Mouse (Mus musculus) lung, embryonic 14.5 days (tissue): Measurements from ENCODE around the gene Mcur1. TPM values are rescaled to one million over a fixed set of nuclear protein-coding genes. Genes with fewer than 3 reads are reported as not detected.

Source experiments
- ATAC-seq: fragments of 200-750 bp; cut with Nextera tagmentation; 2 replicates; pipeline ENCODE4 v1.8.0; 2017; ENCODE audit warnings: mild to moderate bottlenecking, moderate TSS enrichment, moderate library complexity; ENCODE audit not compliant: insufficient read depth
- DNase-seq: peaks from one replicate; pipeline ENCODE4 v3.0.0-alpha.2; 2015
- H3K27ac ChIP-seq: fragments of 300-500 bp; sonication (generic); 2 replicates; pipeline ENCODE4 v1.5.1; 2014; ENCODE audit warnings: low read depth, mild to moderate bottlenecking, moderate library complexity
- H3K27me3 ChIP-seq: fragments of 300-500 bp; sonication (generic); 2 replicates; pipeline ENCODE4 v1.6.1; 2014; ENCODE audit warnings: low read length, control low read depth; ENCODE audit not compliant: insufficient read depth
- H3K36me3 ChIP-seq: fragments of 300-500 bp; sonication (generic); 2 replicates; pipeline ENCODE4 v1.6.1; 2014; ENCODE audit warnings: control low read depth; ENCODE audit not compliant: insufficient read depth
- H3K4me1 ChIP-seq: fragments of 300-500 bp; sonication (generic); 2 replicates; pipeline ENCODE4 v1.6.1; 2014; ENCODE audit warnings: antibody characterized with exemption, control low read depth; ENCODE audit not compliant: insufficient read depth
- H3K4me2 ChIP-seq: fragments of 300-500 bp; sonication (generic); 2 replicates; pipeline ENCODE4 v1.6.1; 2014; ENCODE audit warnings: mild to moderate bottlenecking
- H3K4me3 ChIP-seq: fragments of 300-500 bp; sonication (generic); 2 replicates; pipeline ENCODE4 v1.5.1; 2014; ENCODE audit warnings: low read depth, low read length
- H3K9ac ChIP-seq: fragments of 300-500 bp; sonication (generic); 2 replicates; pipeline ENCODE4 v1.6.1; 2014
- H3K9me3 ChIP-seq: fragments of 300-500 bp; sonication (generic); 2 replicates; pipeline ENCODE4 v1.6.1; 2016; ENCODE audit warnings: low read depth, low read length, control low read depth
- CTCF ChIP-seq: IDR thresholded peaks from 2 replicates; pipeline ENCODE4 v1.5.1; 2016; ENCODE audit warnings: antibody characterized with exemption, low read depth
- WGBS: fragments of 180-500 bp; shearing (Covaris S2); extraction: QIAGEN DNeasy Blood & Tissue Kit; methylation state at CpG from one replicate; pipeline ENCODE4 v1.1.7; 2014; 5-methylcytosine and 5-hydroxymethylcytosine counted together
- polyA plus RNA-seq: library from polyadenylated mRNA; unstranded; fragments of >200 nt; fragmentation: Nextera tagmentation; extraction: Ambion mirVana; gene quantifications from 2 replicates; pipeline ENCODE4 v1.2.1, GENCODE M21; 2014

The Mcur1 gene
- polyA plus RNA-seq, 1 experiment from 2014 or later, result 17.3 TPM

GRCm38 (mm10) chr13:43540205-43540815 is 19.7 kb downstream of the Mcur1 start:
- 88% methylated on average over 14 of the region's 14 CpGs for WGBS
- H3K4me2 ChIP-seq, result no peak overlapping the region
- no peak overlapping the region for H3K9ac ChIP-seq
- no peak for DNase-seq
- no peaks in the 10 kb centered on the region for H3K4me1 ChIP-seq
- no peak for TF ChIP-seq CTCF
- ATAC-seq, result no peak
- no peaks in the 10 kb centered on the region for H3K9me3 ChIP-seq
- no peak overlapping the region for H3K27ac ChIP-seq
- H3K27me3 ChIP-seq, result no peaks in the 10 kb centered on the region
- peaks cover 21% of the 10 kb centered on the region for H3K36me3 ChIP-seq
- H3K4me3 ChIP-seq, result no peak overlapping the region

GRCm38 (mm10) chr13:43539409-43539808 is 20.6 kb downstream of the Mcur1 start:
- peak; percentile 51 for DNase-seq
- H3K27me3 ChIP-seq, result no peaks in the 10 kb centered on the region
- no peaks in the 10 kb centered on the region for H3K9me3 ChIP-seq
- no peak overlapping the region for H3K9ac ChIP-seq
- H3K4me3 ChIP-seq, result no peak overlapping the region
- no peak overlapping the region for H3K4me2 ChIP-seq
- ATAC-seq, result no peak
- no peaks in the 10 kb centered on the region for H3K4me1 ChIP-seq
- WGBS, result 82% methylated on average over 3 of the region's 3 CpGs
- TF ChIP-seq CTCF, result no peak
- peaks cover 13% of the 10 kb centered on the region for H3K36me3 ChIP-seq
- no peak overlapping the region for H3K27ac ChIP-seq

GRCm38 (mm10) chr13:43537854-43538253 is 22.1 kb downstream of the Mcur1 start:
- H3K27me3 ChIP-seq, result no peaks in the 10 kb centered on the region
- H3K27ac ChIP-seq, result no peak overlapping the region
- WGBS, result 58% methylated on average over 6 of the region's 6 CpGs
- ATAC-seq, result no peak
- no peak for TF ChIP-seq CTCF
- H3K9ac ChIP-seq, result no peak overlapping the region
- H3K4me3 ChIP-seq, result no peak overlapping the region
- H3K9me3 ChIP-seq, result no peaks in the 10 kb centered on the region
- no peak overlapping the region for H3K4me2 ChIP-seq
- H3K36me3 ChIP-seq, result peaks cover 6% of the 10 kb centered on the region; the same call in 1 of the 2 replicates
- no peak for DNase-seq
- H3K4me1 ChIP-seq, result no peaks in the 10 kb centered on the region

GRCm38 (mm10) chr13:43534015-43534414 is 26.0 kb downstream of the Mcur1 start:
- no peaks in the 10 kb centered on the region for H3K27me3 ChIP-seq
- no peaks in the 10 kb centered on the region for H3K36me3 ChIP-seq
- H3K4me3 ChIP-seq, result no peak overlapping the region
- no peak for TF ChIP-seq CTCF
- DNase-seq (no peak), ATAC-seq (no peak)
- WGBS, result 70% methylated on average over 4 of the region's 4 CpGs
- H3K4me1 ChIP-seq, result peaks cover 12% of the 10 kb centered on the region
- H3K27ac ChIP-seq, result no peak overlapping the region
- no peak overlapping the region for H3K9ac ChIP-seq
- no peaks in the 10 kb centered on the region for H3K9me3 ChIP-seq
- H3K4me2 ChIP-seq, result no peak overlapping the region

- Histone ChIP-seq H3K27ac (peak overlapping the region; percentile 21), H3K4me2 (peak overlapping the region; percentile 41), H3K9me3 (no peaks in the 10 kb centered on the region), H3K27me3 (no peaks in the 10 kb centered on the region), H3K4me1 (peaks cover 12% of the 10 kb centered on the region), H3K9ac (no peak overlapping the region), H3K36me3 (no peaks in the 10 kb centered on the region), H3K4me3 (no peak overlapping the region)
- DNase-seq (peak; percentile 83), ATAC-seq (peak; percentile 81)
- WGBS, result 13% methylated on average over 13 of the region's 13 CpGs
- peak; percentile 23; the same call in 1 of the 2 replicates for TF ChIP-seq CTCF
These were observed 28.9 kb downstream of the Mcur1 start for GRCm38 (mm10) chr13:43530832-43531693.

- Histone ChIP-seq H3K27ac (no peak overlapping the region), H3K4me1 (peaks cover 19% of the 10 kb centered on the region), H3K36me3 (no peaks in the 10 kb centered on the region), H3K4me3 (no peak overlapping the region), H3K9me3 (no peaks in the 10 kb centered on the region), H3K27me3 (no peaks in the 10 kb centered on the region), H3K4me2 (no peak overlapping the region), H3K9ac (no peak overlapping the region)
- no peak for TF ChIP-seq CTCF
- no peak for ATAC-seq
- no peak for DNase-seq
- 44% methylated on average over 14 of the region's 14 CpGs for WGBS
These were observed 29.7 kb downstream of the Mcur1 start for GRCm38 (mm10) chr13:43530129-43530831.

GRCm38 (mm10) chr13:43526289-43526688 is 33.7 kb downstream of the Mcur1 start:
- H3K27me3 ChIP-seq, result no peaks in the 10 kb centered on the region
- no peak overlapping the region for H3K27ac ChIP-seq
- 62% methylated on average over 5 of the region's 5 CpGs for WGBS
- no peaks in the 10 kb centered on the region for H3K36me3 ChIP-seq
- peaks cover 22% of the 10 kb centered on the region for H3K4me1 ChIP-seq
- no peak overlapping the region for H3K9ac ChIP-seq
- no peak for DNase-seq
- no peak overlapping the region for H3K4me3 ChIP-seq
- H3K9me3 ChIP-seq, result no peaks in the 10 kb centered on the region
- H3K4me2 ChIP-seq, result no peak overlapping the region
- no peak for ATAC-seq
- TF ChIP-seq CTCF, result no peak
